Mouse (Mus musculus): ENCODE measurements around the gene Slc35f1.

DNA sequence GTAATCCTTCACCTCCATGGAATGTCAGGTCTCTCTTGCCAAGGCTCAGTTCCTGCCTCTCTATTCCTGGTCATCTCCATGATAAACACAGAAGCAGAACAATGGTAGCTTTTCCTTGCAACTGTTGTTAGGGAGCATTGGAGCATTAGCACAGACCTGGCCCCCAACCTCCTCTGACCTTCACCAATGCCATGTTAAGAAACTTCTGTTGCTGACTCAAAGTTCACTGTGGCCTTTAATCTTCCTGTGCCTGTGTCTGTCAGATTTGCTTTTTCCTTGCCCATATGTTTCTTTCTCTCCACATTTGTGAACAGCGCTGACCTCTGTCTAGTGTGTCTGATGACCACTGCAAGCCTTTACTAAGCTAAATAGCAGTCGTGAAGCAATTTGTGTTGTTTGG lies 170.5 kb downstream of the Slc35f1 start:
- TF ChIP-seq CTCF (IDR thresholded peaks at IDR 0.05; ENCODE audit: low read depth) (no peak), EP300 (IDR thresholded peaks at IDR 0.05; ENCODE audit: low read depth) (no peak)

All from liver, postnatal 0 days (tissue).